Mouse (Mus musculus) lung, embryonic 16.5 days (tissue): ENCODE results near the gene 4933430I17Rik. TPM values are rescaled to one million over a fixed set of nuclear protein-coding genes. Genes with fewer than 3 reads are reported as not detected.

ENCODE experiments used
- ATAC-seq: fragments of 200-750 bp; cut with Nextera tagmentation; 2 replicates; pipeline ENCODE4 v1.8.0; 2017; ENCODE audit warnings: low read depth, mild to moderate bottlenecking, moderate library complexity
- H3K27ac ChIP-seq: fragments of 300-500 bp; sonication (generic); 2 replicates; pipeline ENCODE4 v1.5.1; 2014; ENCODE audit warnings: mild to moderate bottlenecking, control low read depth, low read length
- H3K27me3 ChIP-seq: fragments of 300-500 bp; sonication (generic); 2 replicates; pipeline ENCODE4 v1.6.1; 2014; ENCODE audit warnings: low read depth, low read length, mixed read lengths; ENCODE audit not compliant: control insufficient read depth, insufficient read depth
- H3K36me3 ChIP-seq: fragments of 300-500 bp; sonication (generic); 2 replicates; pipeline ENCODE4 v1.6.1; 2014; ENCODE audit warnings: low read length; ENCODE audit not compliant: control insufficient read depth, insufficient read depth
- H3K4me1 ChIP-seq: fragments of 300-500 bp; sonication (generic); replicated peaks from 2 replicates; pipeline ENCODE4 v1.6.1; 2014; ENCODE audit warnings: low read length, mixed read lengths; ENCODE audit not compliant: control insufficient read depth, insufficient read depth
- H3K4me2 ChIP-seq: fragments of 300-500 bp; sonication (generic); 2 replicates; pipeline ENCODE4 v1.6.1; 2014; ENCODE audit warnings: low read depth, low read length, control low read depth
- H3K4me3 ChIP-seq: fragments of 300-500 bp; sonication (generic); 2 replicates; pipeline ENCODE4 v1.5.1; 2014; ENCODE audit warnings: mild to moderate bottlenecking, low read length, control low read depth
- H3K9ac ChIP-seq: fragments of 300-500 bp; sonication (generic); 2 replicates; pipeline ENCODE4 v1.6.1; 2014; ENCODE audit warnings: low read length, control low read depth
- H3K9me3 ChIP-seq: fragments of 300-500 bp; sonication (generic); 2 replicates; pipeline ENCODE4 v1.6.1; 2016; ENCODE audit warnings: low read length; ENCODE audit not compliant: control insufficient read depth
- WGBS: fragments of 180-500 bp; shearing (Covaris S2); extraction: QIAGEN DNeasy Blood & Tissue Kit; methylation state at CpG from one replicate; pipeline ENCODE4 v1.1.7; 2014; 5-methylcytosine and 5-hydroxymethylcytosine counted together
- polyA plus RNA-seq: library from polyadenylated mRNA; unstranded; fragments of >200 nt; fragmentation: Nextera tagmentation; extraction: Ambion mirVana; gene quantifications from 2 replicates; pipeline ENCODE4 v1.2.1, GENCODE M21; 2015

4933430I17Rik gene
- polyA plus RNA-seq, 1 experiment from 2014 or later, result 0.40 TPM

GRCm38 (mm10) chr4:62519849-62520233, 5.3 kb upstream of the 4933430I17Rik start, which contains the start of gene Alad:
TSS of gene Alad (minus strand) at chr4:62519918.
- Histone ChIP-seq H3K4me1 (peaks cover 47% of the 10 kb centered on the region), H3K36me3 (peaks cover 6% of the 10 kb centered on the region), H3K27me3 (no peaks in the 10 kb centered on the region), H3K27ac (peak within 1 kb of the TSS; percentile 95), H3K9me3 (no peaks in the 10 kb centered on the region), H3K4me2 (peak within 1 kb of the TSS; percentile 62), H3K9ac (peak within 1 kb of the TSS; percentile 89), H3K4me3 (peak within 1 kb of the TSS; percentile 88)
- under 1% methylated on average over 37 of the region's 37 CpGs for WGBS
- ATAC-seq, result peak; percentile 84

GRCm38 (mm10) chr4:62520892-62521400, 4.2 kb upstream of the 4933430I17Rik start:
- WGBS, result 81% methylated on average over 2 of the region's 2 CpGs
- Histone ChIP-seq H3K4me1 (peaks cover 38% of the 10 kb centered on the region), H3K9ac (no peak overlapping the region; the same call in 1 of the 2 replicates), H3K9me3 (no peaks in the 10 kb centered on the region), H3K27ac (no peak overlapping the region), H3K4me2 (no peak overlapping the region), H3K27me3 (no peaks in the 10 kb centered on the region), H3K36me3 (peaks cover 6% of the 10 kb centered on the region), H3K4me3 (no peak overlapping the region)
- ATAC-seq, result no peak

GRCm38 (mm10) chr4:62525489-62525811, 281 bp downstream of the 4933430I17Rik start:
- H3K9me3 ChIP-seq, result no peaks in the 10 kb centered on the region
- H3K4me2 ChIP-seq, result peak overlapping the region; percentile 48
- WGBS, result 2% methylated on average over 10 of the region's 10 CpGs
- H3K4me3 ChIP-seq, result peak overlapping the region; percentile 82
- H3K36me3 ChIP-seq, result peaks cover 6% of the 10 kb centered on the region
- peak overlapping the region; percentile 58 for H3K9ac ChIP-seq
- H3K27ac ChIP-seq, result no peak overlapping the region
- no peak for ATAC-seq
- peaks cover 8% of the 10 kb centered on the region for H3K4me1 ChIP-seq
- no peaks in the 10 kb centered on the region for H3K27me3 ChIP-seq

- no peak overlapping the region for H3K27ac ChIP-seq
- peaks cover 6% of the 10 kb centered on the region for H3K36me3 ChIP-seq
- H3K9me3 ChIP-seq, result no peaks in the 10 kb centered on the region
- ATAC-seq, result no peak
- H3K9ac ChIP-seq, result no peak overlapping the region
- no peak overlapping the region for H3K4me2 ChIP-seq
- peaks cover 12% of the 10 kb centered on the region for H3K4me1 ChIP-seq
- no peak overlapping the region for H3K4me3 ChIP-seq
- WGBS, result 58% methylated on average over 2 of the region's 2 CpGs
- no peaks in the 10 kb centered on the region for H3K27me3 ChIP-seq
These were observed 1.1 kb downstream of the 4933430I17Rik start for GRCm38 (mm10) chr4:62526256-62526655.

- WGBS, result 86% methylated on average over 4 of the region's 4 CpGs
- no peak overlapping the region for H3K9ac ChIP-seq
- H3K9me3 ChIP-seq, result no peaks in the 10 kb centered on the region
- no peak overlapping the region for H3K4me2 ChIP-seq
- H3K4me1 ChIP-seq, result peaks cover 12% of the 10 kb centered on the region
- no peak overlapping the region for H3K4me3 ChIP-seq
- no peak for ATAC-seq
- no peak overlapping the region for H3K27ac ChIP-seq
- peaks cover 6% of the 10 kb centered on the region for H3K36me3 ChIP-seq
- H3K27me3 ChIP-seq, result no peaks in the 10 kb centered on the region
These were observed 2.5 kb downstream of the 4933430I17Rik start for GRCm38 (mm10) chr4:62527655-62528054.

GRCm38 (mm10) chr4:62533729-62534128, 8.6 kb downstream of the 4933430I17Rik start:
- Histone ChIP-seq H3K4me1 (peaks cover 5% of the 10 kb centered on the region; the same call in 1 of the 2 replicates), H3K9me3 (no peaks in the 10 kb centered on the region), H3K27me3 (no peaks in the 10 kb centered on the region), H3K27ac (no peak overlapping the region), H3K36me3 (no peaks in the 10 kb centered on the region), H3K4me3 (no peak overlapping the region), H3K9ac (no peak overlapping the region), H3K4me2 (no peak overlapping the region)
- WGBS, result 79% methylated on average over 6 of the region's 6 CpGs
- ATAC-seq, result no peak

- ATAC-seq, result no peak
- Histone ChIP-seq H3K4me1 (no peaks in the 10 kb centered on the region), H3K27me3 (no peaks in the 10 kb centered on the region), H3K27ac (no peak overlapping the region), H3K4me2 (no peak overlapping the region), H3K9me3 (no peaks in the 10 kb centered on the region), H3K4me3 (no peak overlapping the region), H3K36me3 (no peaks in the 10 kb centered on the region), H3K9ac (no peak overlapping the region)
- WGBS, result 69% methylated on average over 3 of the region's 3 CpGs
These were observed 16.6 kb downstream of the 4933430I17Rik start for GRCm38 (mm10) chr4:62541802-62542201.

GRCm38 (mm10) chr4:62543782-62544181, 18.6 kb downstream of the 4933430I17Rik start:
- no peaks in the 10 kb centered on the region for H3K36me3 ChIP-seq
- 81% methylated on average over 6 of the region's 6 CpGs for WGBS
- H3K27me3 ChIP-seq, result no peaks in the 10 kb centered on the region
- no peak overlapping the region for H3K4me3 ChIP-seq
- no peak overlapping the region for H3K4me2 ChIP-seq
- H3K27ac ChIP-seq, result no peak overlapping the region
- ATAC-seq, result no peak
- H3K9ac ChIP-seq, result no peak overlapping the region
- H3K4me1 ChIP-seq, result no peaks in the 10 kb centered on the region
- H3K9me3 ChIP-seq, result no peaks in the 10 kb centered on the region

GRCm38 (mm10) chr4:62544801-62545200, 19.6 kb downstream of the 4933430I17Rik start:
- no peak for ATAC-seq
- Histone ChIP-seq H3K9ac (no peak overlapping the region), H3K4me2 (no peak overlapping the region), H3K27me3 (no peaks in the 10 kb centered on the region), H3K36me3 (no peaks in the 10 kb centered on the region), H3K4me1 (no peaks in the 10 kb centered on the region), H3K27ac (no peak overlapping the region), H3K9me3 (no peaks in the 10 kb centered on the region), H3K4me3 (no peak overlapping the region)

GRCm38 (mm10) chr4:62551966-62552365, 26.8 kb downstream of the 4933430I17Rik start:
- H3K27me3 ChIP-seq, result no peaks in the 10 kb centered on the region
- H3K4me1 ChIP-seq, result no peaks in the 10 kb centered on the region
- no peaks in the 10 kb centered on the region for H3K9me3 ChIP-seq
- 74% methylated on average over 7 of the region's 7 CpGs for WGBS
- H3K9ac ChIP-seq, result no peak overlapping the region
- H3K36me3 ChIP-seq, result no peaks in the 10 kb centered on the region
- H3K27ac ChIP-seq, result no peak overlapping the region
- H3K4me2 ChIP-seq, result no peak overlapping the region
- H3K4me3 ChIP-seq, result no peak overlapping the region
- no peak for ATAC-seq
